Mouse (Mus musculus) CD4-positive, CD25-positive, alpha-beta regulatory T cell, adult 4 months (primary cell): ENCODE measurements around the gene Armc8. TPM values are rescaled to one million over a fixed set of nuclear protein-coding genes. Genes with fewer than 3 reads are reported as not detected.

ENCODE experiments used
- ATAC-seq: one replicate; pipeline ENCODE4 v1.8.0; 2017
- polyA plus RNA-seq, 2 experiments: library from polyadenylated mRNA; unstranded; fragments of 100-300 nt; shearing (Covaris generic); gene quantifications; one replicate each; pipeline ENCODE4 v1.2.1; 2017

Armc8 gene
- polyA plus RNA-seq, 2 experiments from 2014 or later, result 24.6 to 31.5 TPM

- no peak for ATAC-seq
These were observed 69.4 kb downstream of the Armc8 start for GRCm38 (mm10) chr9:99499336-99499735.

- ATAC-seq, result no peak
These were observed 76.0 kb downstream of the Armc8 start for GRCm38 (mm10) chr9:99492634-99493200.

GRCm38 (mm10) chr9:99491050-99491449 lies 77.6 kb downstream of the Armc8 start:
- ATAC-seq, result no peak

DNA sequence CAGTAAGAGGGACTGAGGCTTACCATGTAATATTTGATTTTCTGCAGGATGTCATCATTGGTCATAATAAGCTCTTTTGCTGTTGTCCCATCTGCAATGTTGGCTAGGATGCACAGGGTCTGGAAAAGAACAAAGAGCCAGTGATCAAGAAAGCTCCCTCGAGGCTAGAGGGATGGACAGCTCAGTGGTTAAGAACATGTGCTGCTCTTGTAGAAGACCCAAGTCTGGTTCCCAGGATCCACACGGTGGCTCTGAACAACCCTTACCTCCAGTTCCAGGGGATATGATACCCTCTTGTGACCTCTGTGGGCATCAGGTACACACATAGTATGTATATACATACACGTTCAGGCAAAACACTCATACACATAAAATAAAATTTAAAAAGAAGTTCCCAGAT lies 80.9 kb downstream of the Armc8 start:
- ATAC-seq, result no peak

GRCm38 (mm10) chr9:99487126-99487695 lies 81.5 kb downstream of the Armc8 start:
- ATAC-seq, result no peak

- ATAC-seq, result no peak
These were observed 83.6 kb downstream of the Armc8 start for GRCm38 (mm10) chr9:99485144-99485543.

GRCm38 (mm10) chr9:99484632-99485031 lies 84.1 kb downstream of the Armc8 start:
- no peak for ATAC-seq

GRCm38 (mm10) chr9:99483191-99483590 lies 85.5 kb downstream of the Armc8 start:
- ATAC-seq, result no peak

GRCm38 (mm10) chr9:99480764-99481163 lies 87.9 kb downstream of the Armc8 start:
- no peak for ATAC-seq

- ATAC-seq, result peak; percentile 90
These were observed 89.5 kb downstream of the Armc8 start for GRCm38 (mm10) chr9:99479181-99479711.

DNA sequence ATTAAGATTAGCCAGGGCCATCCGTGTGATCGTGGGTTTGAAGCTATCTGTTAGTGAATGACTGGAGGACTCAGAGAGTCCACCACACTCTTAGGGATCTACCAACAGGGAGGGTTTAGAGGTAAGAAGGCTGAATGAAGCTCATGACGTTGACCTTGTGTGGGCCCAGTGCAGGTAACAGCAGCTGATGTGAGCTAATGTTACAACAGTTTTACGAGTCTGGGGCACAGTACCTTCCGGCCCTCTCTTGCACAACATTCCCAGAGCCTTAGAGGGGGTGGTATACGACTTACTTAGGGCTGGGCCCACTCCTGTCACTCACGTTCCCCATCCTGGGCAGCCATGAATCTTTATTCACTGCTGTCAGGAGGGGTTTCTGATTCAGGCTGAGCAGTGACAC lies 97.4 kb downstream of the Armc8 start:
- ATAC-seq, result no peak

DNA sequence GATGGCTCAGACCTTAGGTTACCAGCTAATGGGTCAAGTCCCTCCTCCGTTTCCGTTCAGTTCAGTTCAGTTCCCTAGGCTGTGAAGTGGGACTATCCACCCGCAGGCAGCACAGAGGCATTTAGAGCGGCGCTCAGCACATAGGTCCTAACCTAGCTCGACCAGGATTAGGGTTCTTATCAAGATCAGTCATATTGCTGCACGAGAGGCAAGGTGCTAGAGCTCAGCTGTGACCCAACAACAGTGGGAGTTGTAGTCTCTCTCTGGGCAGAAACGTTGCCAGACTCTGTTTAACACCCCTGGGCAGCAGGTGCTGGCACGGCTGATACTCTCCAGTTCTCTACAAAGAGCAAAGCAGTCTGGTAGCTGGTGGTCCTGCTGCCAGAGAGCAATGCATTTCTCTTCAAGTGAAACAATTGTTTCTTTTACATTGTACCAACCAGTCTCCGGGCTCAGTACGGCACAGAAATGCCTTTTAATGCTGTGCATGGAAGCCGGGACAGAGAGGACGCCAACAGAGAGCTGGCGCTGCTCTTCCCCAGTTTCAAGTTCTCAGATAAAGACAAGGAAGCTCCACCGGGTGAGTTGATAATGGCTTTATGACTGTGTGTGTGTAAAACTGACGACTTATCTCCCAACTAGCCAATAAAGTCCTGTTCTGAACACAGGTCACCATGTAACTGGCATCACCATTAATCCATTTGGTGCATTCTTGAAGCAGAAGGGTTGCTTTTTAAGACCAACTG lies 98.2 kb downstream of the Armc8 start:
- no peak for ATAC-seq

GRCm38 (mm10) chr9:99469681-99470273 lies 98.9 kb downstream of the Armc8 start:
- no peak for ATAC-seq

DNA sequence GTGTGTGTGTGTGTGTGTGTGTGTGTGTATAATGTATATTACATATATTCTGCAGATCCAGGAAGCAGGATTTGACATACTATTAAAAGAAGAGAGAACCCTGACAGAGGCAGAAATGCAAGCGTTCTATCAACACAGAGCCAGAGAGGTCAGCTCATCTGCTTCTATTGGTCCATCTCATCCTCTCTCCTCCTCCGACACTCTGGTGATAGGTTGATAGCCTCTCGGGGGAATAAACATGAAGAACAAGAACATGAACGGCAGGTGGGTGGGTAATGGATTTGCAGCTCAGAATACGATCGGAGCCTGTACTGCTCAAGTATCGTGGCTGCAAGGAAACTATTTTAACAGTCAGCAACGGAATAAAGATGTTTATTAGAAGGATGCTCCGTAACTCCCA lies 100.1 kb downstream of the Armc8 start:
- no peak for ATAC-seq

DNA sequence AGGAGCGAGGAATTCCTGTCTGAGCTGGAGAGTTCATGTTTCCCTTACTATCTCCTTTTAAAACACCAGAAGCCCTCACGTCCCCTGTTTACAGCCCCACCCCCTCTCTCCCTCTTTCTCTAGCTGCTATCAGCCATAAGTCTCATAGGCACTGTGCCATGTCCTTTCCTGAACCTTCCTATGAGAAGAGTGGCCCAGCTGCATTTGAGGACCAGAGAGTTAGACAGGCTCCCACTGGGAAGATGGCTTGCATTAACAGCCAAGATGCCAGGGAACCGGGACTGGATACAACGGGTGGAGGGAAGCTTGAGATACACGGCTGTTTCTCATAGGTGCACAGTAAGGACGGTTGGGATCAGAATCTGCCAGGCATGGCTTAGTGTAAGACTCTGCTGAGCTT lies 103.8 kb downstream of the Armc8 start:
- ATAC-seq, result no peak

DNA sequence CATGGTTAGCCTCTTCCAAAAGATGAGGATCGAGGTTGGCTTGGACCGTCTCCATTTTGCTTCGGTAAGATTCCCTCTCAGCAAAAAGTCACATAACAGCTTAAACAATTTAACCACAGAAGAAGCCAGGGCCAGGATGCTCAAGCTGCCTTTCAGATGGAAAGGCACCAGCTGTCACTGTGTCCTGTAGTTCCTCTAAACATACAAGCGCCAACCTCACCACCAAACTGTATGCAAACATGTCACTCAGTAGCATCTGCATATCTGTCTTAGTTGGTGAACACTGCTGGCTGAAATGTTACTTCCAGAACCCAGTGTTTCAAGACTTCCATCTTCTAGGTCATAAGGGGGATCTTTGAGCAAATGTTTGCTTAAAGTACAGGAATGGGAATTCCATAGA lies 109.0 kb downstream of the Armc8 start:
- no peak for ATAC-seq

GRCm38 (mm10) chr9:99458529-99459208 lies 110.0 kb downstream of the Armc8 start:
- ATAC-seq, result peak; percentile 49

DNA sequence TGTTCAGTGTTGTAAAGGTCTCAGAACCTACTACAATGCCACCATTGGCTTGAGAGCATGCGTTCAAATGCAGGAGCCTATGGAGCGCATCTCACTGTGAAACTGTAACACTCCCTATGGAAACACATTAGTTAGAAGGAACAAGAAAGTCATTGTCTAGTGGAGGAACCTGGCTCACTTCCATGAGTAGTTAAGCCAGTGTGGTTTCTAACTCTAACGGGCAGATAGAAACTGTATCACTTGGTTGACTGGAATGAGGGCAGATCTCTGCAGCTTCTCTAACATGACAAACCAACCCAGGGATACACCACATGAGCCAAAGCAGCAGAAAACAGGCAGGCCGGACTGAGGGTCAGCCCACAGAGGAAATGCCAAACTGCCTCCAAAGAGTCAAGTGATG lies 114.5 kb downstream of the Armc8 start:
- no peak for ATAC-seq

DNA sequence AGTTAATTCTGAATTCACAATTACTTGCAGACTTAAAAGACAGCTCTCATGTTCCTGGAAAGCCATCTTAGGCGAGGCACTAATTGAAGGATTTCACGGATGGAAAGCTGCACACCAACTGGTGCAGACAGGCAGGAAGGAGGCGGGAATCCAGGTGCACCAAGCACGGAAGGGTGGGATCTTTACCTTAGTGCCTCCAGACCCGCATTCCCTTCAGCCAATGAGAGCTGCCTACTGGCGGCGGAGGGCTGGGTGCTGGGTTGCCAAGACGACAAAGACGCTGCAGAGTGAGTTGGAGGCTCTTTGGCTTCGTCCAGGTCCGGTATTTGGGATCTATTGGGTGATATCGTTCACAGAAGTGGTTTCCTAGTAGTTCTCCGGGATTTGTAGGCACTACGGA lies 117.5 kb downstream of the Armc8 start, which contains the start of gene Nme9:
Gene Nme9, plus strand, starts transcription at position 315 of the 400 bp plus-strand sequence.
- no peak for ATAC-seq

- no peak for ATAC-seq
These were observed 118.6 kb downstream of the Armc8 start for GRCm38 (mm10) chr9:99449886-99450647.

- ATAC-seq, result no peak
These were observed 121.4 kb downstream of the Armc8 start for GRCm38 (mm10) chr9:99447323-99447722.

DNA sequence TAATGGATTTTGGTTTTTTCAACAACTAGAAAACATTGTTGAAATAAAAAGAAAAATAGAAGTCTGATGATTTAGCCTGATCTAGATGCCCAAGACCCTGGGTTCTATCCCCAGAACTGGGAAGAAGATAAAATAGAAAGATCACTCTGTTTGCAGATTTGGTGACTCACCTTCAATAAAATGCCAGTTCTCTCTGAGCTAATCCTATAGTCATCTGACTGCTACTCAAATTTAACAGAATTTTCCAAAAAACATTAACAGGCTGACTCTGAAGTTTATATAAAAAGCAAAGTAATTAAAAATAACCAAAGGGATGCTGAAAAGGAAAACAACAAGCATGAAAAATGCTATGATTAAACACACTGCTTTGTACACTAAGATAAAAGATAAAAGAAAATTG lies 122.4 kb downstream of the Armc8 start:
- ATAC-seq, result no peak
